Mouse (Mus musculus): ENCODE measurements around the gene Triobp. TPM values are rescaled to one million over a fixed set of nuclear protein-coding genes. Genes with fewer than 3 reads are reported as not detected.
"Not testable (repeated sequence)": the region's sequence is repeated elsewhere in the genome, so short reads cannot be mapped to it uniquely, and the experiment has no call there.

Triobp gene
- polyA plus RNA-seq, 1 experiment from 2014 or later = 21.0 TPM

DNA sequence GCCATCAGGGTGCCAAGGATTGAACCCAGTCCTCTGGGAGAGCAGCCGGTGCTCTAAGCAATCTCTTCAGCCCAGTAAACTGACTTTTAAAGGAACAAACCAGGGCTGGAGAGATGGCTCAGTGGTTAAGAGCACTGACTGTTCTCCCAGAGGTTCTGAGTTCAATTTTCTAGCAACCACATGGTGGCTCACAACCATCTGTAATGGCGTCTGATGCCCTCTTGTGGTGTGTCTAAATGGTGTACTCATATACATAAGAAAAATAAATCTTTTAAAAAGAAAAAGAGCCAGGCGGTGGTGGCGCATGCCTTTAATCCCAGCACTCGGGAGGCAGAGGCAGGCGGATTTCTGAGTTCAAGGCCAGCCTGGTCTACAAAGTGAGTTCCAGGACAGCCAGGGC, 60.3 kb downstream of the Triobp start:
- H3K4me3 ChIP-seq; H3K4me2 ChIP-seq; H3K9me3 ChIP-seq (replicated peaks); H3K9ac ChIP-seq; ATAC-seq; H3K27me3 ChIP-seq (replicated peaks); H3K4me1 ChIP-seq; H3K27ac ChIP-seq: not testable (repeated sequence)
- WGBS (ENCODE audit: insufficient replicate concordance) = 77% methylated on average over 6 of the region's 6 CpGs
- H3K36me3 ChIP-seq = peaks cover 42% of the 10 kb centered on the region

DNA sequence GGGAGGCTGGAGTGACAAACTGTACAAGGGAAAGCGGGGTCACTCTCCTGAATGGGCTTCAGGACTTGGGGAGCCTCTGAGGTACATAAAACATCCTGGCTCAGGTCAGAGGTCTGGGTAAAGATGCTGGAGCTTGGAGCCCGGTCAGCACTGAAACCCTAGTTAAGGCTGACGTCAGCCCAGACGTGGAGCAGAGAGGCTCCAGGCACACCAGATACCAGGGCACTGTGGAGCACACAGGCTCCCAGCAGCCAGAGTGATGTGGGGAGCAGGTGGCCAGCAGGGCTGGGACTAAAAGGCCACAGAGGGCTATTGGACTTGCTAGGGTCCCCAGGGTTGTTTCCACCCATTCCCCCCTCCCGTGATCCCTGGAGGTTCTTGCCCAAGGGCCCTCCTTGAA, 62.2 kb downstream of the Triobp start:
- H3K27me3 ChIP-seq (replicated peaks) = peaks cover 7% of the 10 kb centered on the region; the same call in 1 of the 2 replicates
- no peak overlapping the region for H3K4me3 ChIP-seq
- no peak overlapping the region for H3K27ac ChIP-seq
- no peak overlapping the region for H3K9ac ChIP-seq
- H3K4me1 ChIP-seq = no peaks in the 10 kb centered on the region
- H3K4me2 ChIP-seq = no peak overlapping the region
- 69% methylated on average over 5 of the region's 5 CpGs for WGBS (ENCODE audit: insufficient replicate concordance)
- ATAC-seq = no peak
- H3K36me3 ChIP-seq = peaks cover 23% of the 10 kb centered on the region
- H3K9me3 ChIP-seq (replicated peaks) = no peaks in the 10 kb centered on the region

DNA sequence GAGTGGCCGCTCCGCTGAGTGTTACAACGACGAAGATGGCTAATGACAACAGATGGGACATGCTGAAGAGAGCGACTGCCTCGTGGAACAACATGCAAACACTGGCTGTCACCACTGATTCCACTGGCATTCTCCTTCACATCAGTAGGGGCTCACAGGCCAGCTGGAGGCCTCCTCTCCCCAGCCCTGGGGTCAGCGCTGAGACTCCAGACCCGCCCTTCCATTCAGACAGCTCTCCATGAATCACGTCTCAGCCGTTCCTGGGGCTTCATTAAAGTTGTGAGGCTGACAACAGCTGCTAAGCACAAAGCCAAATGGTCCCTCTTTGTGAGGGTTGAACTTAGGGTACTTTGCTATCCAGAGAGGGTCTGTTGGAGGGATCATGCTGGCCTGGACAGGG, 64.0 kb downstream of the Triobp start:
- Histone ChIP-seq H3K36me3 (peaks cover 5% of the 10 kb centered on the region), H3K4me2 (no peak overlapping the region), H3K4me3 (no peak overlapping the region), H3K9me3 (replicated peaks) (no peaks in the 10 kb centered on the region), H3K27ac (no peak overlapping the region), H3K4me1 (no peaks in the 10 kb centered on the region), H3K9ac (no peak overlapping the region), H3K27me3 (replicated peaks) (peaks cover 7% of the 10 kb centered on the region; the same call in 1 of the 2 replicates)
- no peak for ATAC-seq
- WGBS (ENCODE audit: insufficient replicate concordance) = 59% methylated on average over 10 of the region's 10 CpGs

DNA sequence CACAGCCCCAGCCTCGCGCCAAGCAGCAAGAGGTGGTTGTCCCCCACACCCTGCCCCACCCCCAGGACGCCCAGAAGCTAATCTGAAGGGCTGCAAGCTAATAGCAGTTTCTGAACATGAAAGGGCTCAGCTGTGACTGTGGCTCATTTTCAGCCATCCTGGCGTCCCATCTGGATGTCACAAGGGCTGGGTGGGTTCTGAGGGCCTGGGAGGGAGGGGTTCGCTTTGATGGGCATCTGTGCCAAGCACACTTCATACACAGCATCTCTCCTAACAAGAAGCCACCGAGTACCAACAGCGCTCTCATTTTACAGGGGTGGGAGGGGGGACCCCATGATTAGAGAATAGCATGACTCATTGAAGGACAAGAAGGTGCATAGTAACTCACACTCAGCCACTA, 65.9 kb downstream of the Triobp start:
- Histone ChIP-seq H3K4me2 (no peak overlapping the region), H3K27me3 (replicated peaks) (peaks cover 7% of the 10 kb centered on the region; the same call in 1 of the 2 replicates), H3K9ac (no peak overlapping the region), H3K4me3 (no peak overlapping the region), H3K27ac (no peak overlapping the region), H3K4me1 (no peaks in the 10 kb centered on the region), H3K9me3 (replicated peaks) (no peaks in the 10 kb centered on the region), H3K36me3 (no peaks in the 10 kb centered on the region)
- no peak for ATAC-seq
- 60% methylated on average over 7 of the region's 7 CpGs for WGBS (ENCODE audit: insufficient replicate concordance)

GRCm38 (mm10) chr15:79018191-79018590, 70.7 kb downstream of the Triobp start:
- 51% methylated on average over 4 of the region's 4 CpGs for WGBS (ENCODE audit: insufficient replicate concordance)
- H3K9ac ChIP-seq = no peak overlapping the region
- no peak for ATAC-seq

DNA sequence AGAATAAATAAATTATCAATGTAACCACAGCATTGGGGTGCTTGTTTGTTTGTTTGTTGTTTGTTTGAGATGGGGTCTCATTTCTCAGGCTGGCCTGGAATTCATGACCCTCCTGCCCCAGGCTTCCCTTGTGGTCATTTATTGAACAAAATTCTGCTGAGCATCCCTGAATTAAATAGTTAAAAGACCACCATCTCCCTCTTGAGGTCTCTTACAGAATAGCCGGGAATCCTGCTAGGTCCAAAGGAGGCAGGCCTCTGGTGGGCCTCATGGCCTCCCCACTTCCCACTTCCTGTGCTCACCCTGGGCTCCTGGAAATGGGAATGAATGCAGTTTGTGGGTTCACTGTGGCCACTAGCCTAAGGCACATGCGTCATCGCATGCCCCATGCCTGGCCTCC, 71.4 kb downstream of the Triobp start:
- no peak overlapping the region for H3K4me2 ChIP-seq
- no peak overlapping the region for H3K9ac ChIP-seq
- 61% methylated on average over 3 of the region's 3 CpGs for WGBS (ENCODE audit: insufficient replicate concordance)
- peaks cover 10% of the 10 kb centered on the region for H3K4me1 ChIP-seq
- no peak overlapping the region for H3K27ac ChIP-seq
- H3K36me3 ChIP-seq = no peaks in the 10 kb centered on the region
- no peak overlapping the region for H3K4me3 ChIP-seq
- H3K9me3 ChIP-seq (replicated peaks) = no peaks in the 10 kb centered on the region
- no peak for ATAC-seq
- peaks cover 24% of the 10 kb centered on the region; the same call in 1 of the 2 replicates for H3K27me3 ChIP-seq (replicated peaks)

More at GRCm38 (mm10) chr15:79018191-79018590, 70.7 kb downstream of the Triobp start:
- Histone ChIP-seq H3K36me3 (no peaks in the 10 kb centered on the region), H3K27ac (no peak overlapping the region), H3K4me1 (peaks cover 4% of the 10 kb centered on the region), H3K9me3 (replicated peaks) (no peaks in the 10 kb centered on the region), H3K4me2 (no peak overlapping the region), H3K4me3 (no peak overlapping the region), H3K27me3 (replicated peaks) (peaks cover 17% of the 10 kb centered on the region; the same call in 1 of the 2 replicates)

DNA sequence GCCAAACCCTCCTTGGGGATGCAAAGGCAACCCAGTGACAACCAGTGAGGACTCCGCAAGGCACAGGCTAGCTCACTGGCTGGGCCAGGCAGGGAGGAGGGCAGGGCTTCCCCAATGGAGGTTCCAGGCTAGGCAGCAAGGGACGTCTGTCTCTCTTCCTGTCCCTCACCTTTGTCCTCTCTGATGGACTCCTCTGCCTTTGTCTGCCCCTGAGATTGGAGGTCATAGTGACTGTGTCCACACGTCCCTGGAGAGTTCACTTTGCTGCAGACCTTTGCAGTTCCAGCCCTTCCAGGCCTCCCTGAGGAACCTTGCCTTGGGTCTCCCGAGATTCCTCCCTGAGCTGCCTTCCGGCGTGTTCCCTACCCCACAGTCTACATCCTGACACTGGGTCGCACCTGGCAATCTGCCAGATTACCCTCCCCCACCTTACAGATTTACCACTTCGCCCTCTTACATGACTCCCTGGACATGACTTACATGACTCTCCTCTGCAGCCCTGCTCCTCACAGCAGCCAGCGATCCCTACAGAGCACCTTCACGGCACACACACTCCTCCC, 75.2 kb downstream of the Triobp start:
- no peaks in the 10 kb centered on the region for H3K9me3 ChIP-seq (replicated peaks)
- H3K4me2 ChIP-seq = no peak overlapping the region
- no peaks in the 10 kb centered on the region for H3K36me3 ChIP-seq
- peaks cover 57% of the 10 kb centered on the region for H3K27me3 ChIP-seq (replicated peaks)
- H3K9ac ChIP-seq = no peak overlapping the region
- no peak overlapping the region for H3K4me3 ChIP-seq
- peak; percentile 33; the same call in 1 of the 2 replicates for ATAC-seq
- WGBS (ENCODE audit: insufficient replicate concordance) = 52% methylated on average over 10 of the region's 10 CpGs
- peaks cover 30% of the 10 kb centered on the region for H3K4me1 ChIP-seq
- H3K27ac ChIP-seq = no peak overlapping the region

GRCm38 (mm10) chr15:79023366-79023765, 75.8 kb downstream of the Triobp start:
- 13% methylated on average over 1 of the region's 1 CpGs for WGBS (ENCODE audit: insufficient replicate concordance)
- no peak overlapping the region for H3K4me3 ChIP-seq

DNA sequence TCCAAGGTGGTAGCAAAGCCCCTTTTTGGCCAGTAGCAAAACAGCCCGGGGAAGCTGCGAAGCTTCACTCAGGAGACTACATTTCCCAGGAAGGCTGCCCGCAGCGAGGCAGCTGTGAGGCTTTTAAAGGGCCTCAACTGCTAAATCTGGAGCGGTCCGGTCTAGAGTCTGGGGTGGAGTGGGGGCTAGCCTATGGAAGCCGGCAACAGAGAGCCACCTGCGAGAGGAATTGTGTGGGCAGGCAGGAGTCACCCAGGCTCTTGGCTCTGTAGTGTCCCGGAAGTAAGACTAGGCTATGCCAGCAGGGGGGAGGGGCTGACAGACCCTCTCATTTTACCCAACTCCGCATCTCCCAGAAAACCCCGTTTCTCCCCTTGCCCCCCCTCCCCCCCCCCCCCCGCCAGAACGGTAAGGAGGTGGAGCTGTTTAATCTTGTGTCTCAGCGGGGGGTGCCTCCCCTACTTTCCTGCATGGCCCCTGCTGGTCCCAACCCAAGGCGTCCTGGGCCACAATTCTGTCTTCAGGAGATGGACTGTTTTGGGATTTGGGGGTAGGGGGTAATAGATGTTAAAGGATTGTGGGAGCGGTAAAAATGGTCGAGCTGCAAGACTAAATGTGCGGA, 78.3 kb downstream of the Triobp start:
- H3K27me3 ChIP-seq (replicated peaks) = peaks cover 85% of the 10 kb centered on the region
- no peaks in the 10 kb centered on the region for H3K36me3 ChIP-seq
- no peak for ATAC-seq
- peak overlapping the region; percentile 33 for H3K4me2 ChIP-seq
- no peak overlapping the region for H3K4me3 ChIP-seq
- no peaks in the 10 kb centered on the region for H3K9me3 ChIP-seq (replicated peaks)
- 24% methylated on average over 15 of the region's 18 CpGs for WGBS (ENCODE audit: insufficient replicate concordance)
- peaks cover 59% of the 10 kb centered on the region for H3K4me1 ChIP-seq
- peak overlapping the region; percentile 61 for H3K27ac ChIP-seq
- H3K9ac ChIP-seq = no peak overlapping the region

More at GRCm38 (mm10) chr15:79023366-79023765, 75.8 kb downstream of the Triobp start:
- no peaks in the 10 kb centered on the region for H3K9me3 ChIP-seq (replicated peaks)
- peaks cover 63% of the 10 kb centered on the region for H3K27me3 ChIP-seq (replicated peaks)
- peaks cover 36% of the 10 kb centered on the region for H3K4me1 ChIP-seq
- H3K9ac ChIP-seq = no peak overlapping the region
- no peak overlapping the region for H3K27ac ChIP-seq
- no peak for ATAC-seq
- no peak overlapping the region for H3K4me2 ChIP-seq
- no peaks in the 10 kb centered on the region for H3K36me3 ChIP-seq

DNA sequence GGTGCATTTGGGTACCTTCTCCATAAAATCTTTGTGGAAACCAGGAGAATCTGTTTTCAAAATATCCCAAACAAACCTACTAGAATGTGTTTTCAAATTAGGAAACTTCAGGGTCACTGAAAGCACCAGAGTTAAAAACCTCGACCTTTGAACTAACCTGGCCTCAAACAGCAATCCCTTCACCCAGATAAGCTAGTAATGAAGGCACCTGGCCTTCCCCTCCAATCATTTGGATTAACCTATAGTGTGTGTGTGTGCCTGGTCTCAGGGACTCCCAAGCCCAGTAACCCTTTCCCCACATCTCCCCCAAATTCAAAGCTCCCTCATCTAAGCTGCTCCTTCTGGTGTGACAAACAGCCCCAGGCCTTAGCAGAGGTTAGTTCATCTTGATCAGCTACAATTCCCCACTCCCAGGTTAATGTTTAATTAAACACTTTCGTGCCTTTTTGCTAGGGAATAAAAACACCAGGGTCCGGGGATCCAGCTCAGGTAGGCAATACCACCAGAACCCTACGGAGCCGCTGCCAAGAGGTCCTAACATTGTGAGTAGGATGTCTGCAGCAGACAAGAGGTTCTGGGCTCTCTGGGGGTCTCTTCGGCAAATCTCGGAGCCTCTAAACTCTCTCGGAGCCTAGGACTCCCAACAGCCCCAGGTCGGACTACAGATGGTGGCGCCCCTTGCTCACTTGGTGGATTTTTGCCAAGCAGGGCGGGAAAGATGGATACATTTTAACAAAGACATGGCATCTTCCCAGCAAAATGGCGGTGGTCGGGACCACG, 79.2 kb downstream of the Triobp start:
- no peak for ATAC-seq
- Histone ChIP-seq H3K4me1 (peaks cover 66% of the 10 kb centered on the region), H3K36me3 (no peaks in the 10 kb centered on the region), H3K9ac (peak overlapping the region; percentile 91; the same call in 1 of the 2 replicates), H3K27me3 (replicated peaks) (peaks cover 93% of the 10 kb centered on the region), H3K4me3 (peak overlapping the region; percentile 65), H3K4me2 (peak overlapping the region; percentile 89), H3K9me3 (replicated peaks) (no peaks in the 10 kb centered on the region), H3K27ac (peak overlapping the region; percentile 85)
- 57% methylated on average over 14 of the region's 14 CpGs for WGBS (ENCODE audit: insufficient replicate concordance)

GRCm38 (mm10) chr15:79027291-79028205, 80.0 kb downstream of the Triobp start:
- H3K27me3 ChIP-seq (replicated peaks) = peaks cover 96% of the 10 kb centered on the region

More at GRCm38 (mm10) chr15:79027291-79028205, 80.0 kb downstream of the Triobp start:
- Histone ChIP-seq H3K4me3 (peak overlapping the region; percentile 65), H3K9me3 (replicated peaks) (no peaks in the 10 kb centered on the region), H3K9ac (peak overlapping the region; percentile 91), H3K36me3 (no peaks in the 10 kb centered on the region), H3K4me2 (peak overlapping the region; percentile 89), H3K27ac (peak overlapping the region; percentile 85), H3K4me1 (peaks cover 66% of the 10 kb centered on the region)
- WGBS (ENCODE audit: insufficient replicate concordance) = 7% methylated on average over 43 of the region's 46 CpGs
- ATAC-seq = no peak

Measured in liver, embryonic 12.5 days (tissue).